Mouse (Mus musculus) forelimb bud, embryonic 11.5 days (tissue): Measurements from ENCODE around the gene Olfr1167.
"Not testable (repeated sequence)": the region's sequence is repeated elsewhere in the genome, so short reads cannot be mapped to it uniquely, and the experiment has no call there.

Experiments used
- DNase-seq: peaks from one replicate; pipeline ENCODE4 v3.0.0-alpha.2; 2012; ENCODE audit warnings: low read depth, low spot score

Gene Olfr1167

DNA sequence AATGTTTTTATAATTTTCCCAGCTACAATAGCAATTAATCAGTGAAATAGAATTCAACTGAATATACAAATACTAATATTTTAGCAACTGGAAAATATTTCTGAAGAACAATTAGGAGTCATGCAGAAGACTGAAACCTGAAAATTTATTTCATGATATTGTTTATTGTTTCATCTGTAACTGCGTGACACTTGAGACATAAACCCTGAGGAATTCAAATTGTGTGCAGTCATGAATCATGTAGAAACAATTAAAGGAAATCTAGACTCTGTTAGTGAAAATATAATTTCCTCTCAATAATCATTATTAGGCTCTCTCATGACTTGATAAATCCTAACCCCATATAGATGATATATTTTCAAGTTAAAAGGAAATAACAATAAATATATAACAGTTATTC is at the start of gene Olfr1167:
TSS of gene Olfr1167 (minus strand) at position 101 of the 400 bp plus-strand sequence.
- not testable (repeated sequence) for DNase-seq

DNA sequence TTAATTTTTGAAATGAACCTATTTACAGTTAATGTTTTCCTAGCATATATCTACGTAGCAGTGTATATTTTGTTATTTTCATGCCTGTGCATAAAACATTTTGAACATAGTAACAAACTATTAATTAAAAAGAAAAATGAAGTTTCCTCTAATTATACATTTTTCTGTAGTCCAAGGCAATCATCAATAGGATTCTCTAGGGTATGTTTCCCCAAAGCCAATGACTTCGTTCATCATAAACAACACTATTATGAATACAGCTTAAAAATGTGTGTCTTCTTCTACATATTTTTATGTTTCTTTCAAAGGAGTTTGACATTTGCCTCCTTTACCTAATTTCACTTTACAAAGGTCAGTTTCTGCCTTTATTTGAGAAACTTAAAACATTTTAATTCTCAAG is 26.6 kb upstream of the Olfr1167 start, which contains the start of gene Olfr1168:
TSS of gene Olfr1168 (plus strand) at position 301 of the 400 bp plus-strand sequence.
- DNase-seq = no peak

DNA sequence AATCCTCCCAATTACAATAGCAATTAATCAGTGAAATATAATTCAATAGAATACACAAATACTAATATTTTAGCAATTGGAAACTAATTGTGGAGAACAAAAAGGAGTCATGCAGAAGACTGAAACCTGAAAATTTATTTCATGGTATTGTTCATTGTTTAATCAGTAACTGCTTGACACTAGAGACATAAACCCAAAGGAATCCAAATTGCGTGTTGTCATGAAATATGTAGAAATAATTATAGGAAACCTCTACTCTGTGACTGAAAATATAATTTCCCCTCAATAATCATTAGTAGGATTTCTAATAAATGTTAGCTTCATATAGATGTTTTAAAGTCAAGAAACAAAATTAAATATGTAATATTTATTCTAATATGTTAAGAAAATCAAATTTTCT is 26.8 kb downstream of the Olfr1167 start, which contains the start of gene Olfr1166:
TSS of gene Olfr1166 (minus strand) at position 101 of the 400 bp plus-strand sequence.
- DNase-seq = no peak
